Mouse (Mus musculus) thymus, postnatal 36 days (tissue): Measurements from ENCODE around the gene Hnmt.
"Not testable (repeated sequence)": the region's sequence is repeated elsewhere in the genome, so short reads cannot be mapped to it uniquely, and the experiment has no call there.

Experiments
- DNase-seq, 2 experiments: peaks; one replicate each; pipeline ENCODE4 v3.0.0; 2022; ENCODE audit warnings: mixed read lengths in 2 of 2

Gene Hnmt

GRCm38 (mm10) chr2:24049344-24049990, at the start of gene Hnmt:
Gene Hnmt (minus strand): TSS chr2:24049394.
- no peak for DNase-seq

GRCm38 (mm10) chr2:24096495-24096894, 47.3 kb upstream of the Hnmt start, which contains the start of gene Tbpl2:
Gene Tbpl2 (minus strand): TSS chr2:24096595.
- no peak for DNase-seq

- no peak for DNase-seq
Measured at GRCm38 (mm10) chr2:24090921-24091320, 41.7 kb upstream of the Hnmt start.

GRCm38 (mm10) chr2:24050459-24050858, 1.3 kb upstream of the Hnmt start:
- no peak for DNase-seq

- DNase-seq, result no peak
Measured at GRCm38 (mm10) chr2:24048480-24049097, 605 bp downstream of the Hnmt start.

- DNase-seq, result no peak
Measured at GRCm38 (mm10) chr2:24047551-24048479, 1.4 kb downstream of the Hnmt start.

- DNase-seq, result no peak
Measured at GRCm38 (mm10) chr2:24042901-24043300, 6.3 kb downstream of the Hnmt start.

- DNase-seq, result no peak
Measured at GRCm38 (mm10) chr2:24040531-24040930, 8.7 kb downstream of the Hnmt start.

GRCm38 (mm10) chr2:24019386-24019785, 29.8 kb downstream of the Hnmt start:
- DNase-seq, result not testable (repeated sequence)

GRCm38 (mm10) chr2:24018966-24019365, 30.2 kb downstream of the Hnmt start:
- no peak for DNase-seq

- DNase-seq, result no peak
Measured at GRCm38 (mm10) chr2:24014957-24015356, 34.2 kb downstream of the Hnmt start.

- no peak for DNase-seq
Measured at GRCm38 (mm10) chr2:23999323-23999722, 49.9 kb downstream of the Hnmt start.

GRCm38 (mm10) chr2:23998836-23999235, 50.4 kb downstream of the Hnmt start:
- no peak for DNase-seq

GRCm38 (mm10) chr2:23996830-23997229, 52.4 kb downstream of the Hnmt start:
- no peak for DNase-seq

GRCm38 (mm10) chr2:23990034-23990573, 59.1 kb downstream of the Hnmt start:
- DNase-seq, result not testable (repeated sequence)

- DNase-seq, result no peak
Measured at GRCm38 (mm10) chr2:23987283-23987682, 61.9 kb downstream of the Hnmt start.

GRCm38 (mm10) chr2:23983343-23983742, 65.9 kb downstream of the Hnmt start:
- no peak for DNase-seq

GRCm38 (mm10) chr2:23982860-23983259, 66.3 kb downstream of the Hnmt start:
- no peak for DNase-seq

GRCm38 (mm10) chr2:23960659-23961274, 88.4 kb downstream of the Hnmt start:
- DNase-seq, result not testable (repeated sequence)
